Mouse (Mus musculus) midbrain, postnatal 0 days (tissue): ENCODE results near the gene Syt16. TPM values are rescaled to one million over a fixed set of nuclear protein-coding genes. Genes with fewer than 3 reads are reported as not detected.

Source experiments
- ATAC-seq: fragments of 200-750 bp; cut with Nextera tagmentation; 2 replicates; pipeline ENCODE4 v1.8.0; 2017; ENCODE audit warnings: moderate number of reproducible peaks, mild to moderate bottlenecking, moderate TSS enrichment, moderate library complexity; ENCODE audit not compliant: low FRiP score
- DNase-seq: peaks from one replicate; pipeline ENCODE4 v3.0.0-alpha.2; 2015; ENCODE audit warnings: low spot score
- H3K27ac ChIP-seq: fragments of 300-500 bp; sonication (generic); 2 replicates; pipeline ENCODE4 v1.5.1; 2014; ENCODE audit warnings: low read depth, mild to moderate bottlenecking, low read length, mixed read lengths
- H3K27me3 ChIP-seq: fragments of 300-500 bp; sonication (generic); 2 replicates; pipeline ENCODE4 v1.6.1; 2014; ENCODE audit warnings: low read length, control low read depth, mixed read lengths; ENCODE audit not compliant: insufficient read depth
- H3K36me3 ChIP-seq: fragments of 300-500 bp; sonication (generic); 2 replicates; pipeline ENCODE4 v1.6.1; 2014; ENCODE audit warnings: low read length, control low read depth, mixed read lengths; ENCODE audit not compliant: insufficient read depth
- H3K4me1 ChIP-seq: fragments of 300-500 bp; sonication (generic); 2 replicates; pipeline ENCODE4 v1.6.1; 2014; ENCODE audit warnings: mild to moderate bottlenecking, control low read depth, antibody characterized with exemption, low read length, mixed read lengths; ENCODE audit not compliant: insufficient read depth
- H3K4me2 ChIP-seq: fragments of 300-500 bp; sonication (generic); 2 replicates; pipeline ENCODE4 v1.6.1; 2014; ENCODE audit warnings: low read depth, mild to moderate bottlenecking, low read length, mixed read lengths; ENCODE audit not compliant: poor library complexity, severe bottlenecking
- H3K4me3 ChIP-seq: fragments of 300-500 bp; sonication (generic); 2 replicates; pipeline ENCODE4 v1.5.1; 2014; ENCODE audit warnings: low read depth, mild to moderate bottlenecking, low read length, moderate library complexity
- H3K9ac ChIP-seq: fragments of 300-500 bp; sonication (generic); replicated peaks from 2 replicates; pipeline ENCODE4 v1.6.1; 2014; ENCODE audit warnings: mild to moderate bottlenecking, low read length, moderate library complexity, mixed read lengths; ENCODE audit not compliant: poor library complexity, severe bottlenecking
- H3K9me3 ChIP-seq: fragments of 300-500 bp; sonication (generic); 2 replicates; pipeline ENCODE4 v1.6.1; 2016; ENCODE audit warnings: low read length, control low read depth
- CTCF ChIP-seq: IDR thresholded peaks from 2 replicates; pipeline ENCODE4 v1.5.1; 2016; ENCODE audit warnings: antibody characterized with exemption, mild to moderate bottlenecking
- WGBS: fragments of 180-500 bp; shearing (Covaris S2); extraction: QIAGEN DNeasy Blood & Tissue Kit; methylation state at CpG from one replicate; pipeline ENCODE4 v1.1.7; 2014; 5-methylcytosine and 5-hydroxymethylcytosine counted together
- polyA plus RNA-seq: library from polyadenylated mRNA; unstranded; fragments of >200 nt; fragmentation: Nextera tagmentation; extraction: Ambion mirVana; gene quantifications from 2 replicates; pipeline ENCODE4 v1.2.1, GENCODE M21; 2015
- total RNA-seq: library from RNA; depleted of rRNA; stranded (reverse); fragments of >200 nt; gene quantifications from 2 replicates; pipeline ENCODE4 v1.2.3, GENCODE M21; 2014

Gene Syt16
- total and polyA plus RNA-seq, 2 experiments from 2014 or later, result 77.3 to 95.2 TPM

DNA sequence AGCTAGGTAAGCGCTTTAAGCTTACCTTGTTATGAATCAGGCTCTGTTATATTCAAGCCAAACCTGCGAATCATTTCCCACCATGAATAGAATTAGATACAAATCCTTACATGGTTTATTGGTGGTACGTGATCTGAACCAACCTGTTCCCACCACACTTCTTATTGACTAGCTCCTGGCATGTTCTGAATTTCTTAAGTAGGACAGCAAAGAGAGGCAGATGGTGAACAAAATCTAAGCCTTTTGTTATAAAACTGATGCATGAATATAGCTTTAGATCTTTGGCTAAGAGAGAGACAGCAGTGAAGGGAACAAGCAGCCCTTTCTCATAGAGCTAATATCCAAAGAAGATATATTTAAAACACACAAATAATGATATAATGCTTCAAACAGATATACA, 83.7 kb downstream of the Syt16 start:
- Histone ChIP-seq H3K9ac (no peak overlapping the region), H3K27me3 (no peaks in the 10 kb centered on the region), H3K27ac (no peak overlapping the region), H3K4me2 (no peak overlapping the region), H3K36me3 (no peaks in the 10 kb centered on the region), H3K4me1 (peaks cover under 1% of the 10 kb centered on the region; the same call in 1 of the 2 replicates), H3K9me3 (no peaks in the 10 kb centered on the region), H3K4me3 (no peak overlapping the region)
- WGBS, result 79% methylated on average over 3 of the region's 3 CpGs
- DNase-seq (no peak), ATAC-seq (no peak)
- no peak for TF ChIP-seq CTCF

DNA sequence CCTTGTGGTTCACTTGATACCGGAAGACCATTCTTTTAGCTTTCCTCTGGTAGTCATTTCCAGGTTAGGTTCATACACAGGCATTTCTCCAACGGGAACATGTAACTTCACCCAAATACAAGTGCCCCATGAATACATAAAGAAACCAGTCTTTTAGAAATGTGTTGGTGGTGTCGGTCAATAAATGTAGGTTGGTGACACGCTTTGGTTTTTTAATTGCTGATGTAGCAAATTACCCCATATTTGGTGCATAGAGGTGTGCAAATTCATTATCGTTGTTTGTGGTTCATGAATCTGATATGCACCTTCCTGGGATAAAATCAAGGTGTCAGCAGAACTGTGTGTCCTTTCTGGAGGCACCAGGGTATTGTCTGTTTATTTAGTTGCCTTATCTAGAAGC, 86.9 kb downstream of the Syt16 start:
- H3K27me3 ChIP-seq, result no peaks in the 10 kb centered on the region
- no peak overlapping the region for H3K4me2 ChIP-seq
- no peaks in the 10 kb centered on the region for H3K36me3 ChIP-seq
- WGBS, result 95% methylated on average over 5 of the region's 5 CpGs
- no peak overlapping the region for H3K27ac ChIP-seq
- ATAC-seq (no peak), DNase-seq (no peak)
- H3K4me1 ChIP-seq, result no peaks in the 10 kb centered on the region
- H3K9ac ChIP-seq, result no peak overlapping the region
- no peaks in the 10 kb centered on the region for H3K9me3 ChIP-seq
- no peak overlapping the region for H3K4me3 ChIP-seq
- no peak for TF ChIP-seq CTCF

DNA sequence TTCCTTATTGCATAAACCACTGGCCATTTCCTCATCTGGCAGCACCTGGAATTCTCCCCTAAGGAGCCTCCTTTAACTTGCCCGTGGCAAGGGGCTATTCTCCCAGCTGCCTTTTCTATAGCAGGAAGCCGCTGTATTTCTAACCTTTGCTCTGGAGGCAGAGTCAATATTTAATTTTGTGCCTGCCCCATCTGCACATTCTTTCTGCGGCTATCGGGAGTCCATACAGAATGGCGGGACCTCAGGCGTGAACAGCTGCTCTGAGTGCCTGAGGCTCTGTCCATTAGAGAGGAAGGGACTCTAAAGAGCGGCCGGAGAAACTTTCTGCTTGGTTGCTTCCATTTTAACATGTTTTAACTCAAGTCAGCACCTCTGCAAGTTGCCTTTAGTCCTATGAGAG, 89.6 kb downstream of the Syt16 start:
- H3K4me3 ChIP-seq, result no peak overlapping the region
- no peak overlapping the region for H3K27ac ChIP-seq
- H3K36me3 ChIP-seq, result no peaks in the 10 kb centered on the region
- no peak for ATAC-seq
- 69% methylated on average over 8 of the region's 8 CpGs for WGBS
- no peaks in the 10 kb centered on the region for H3K9me3 ChIP-seq
- H3K27me3 ChIP-seq, result no peaks in the 10 kb centered on the region
- 0 out of 2 replicates have a peak, but pooled peaks cover 1% of the 10 kb centered on the region for H3K4me1 ChIP-seq
- H3K9ac ChIP-seq, result no peak overlapping the region
- no peak for DNase-seq
- H3K4me2 ChIP-seq, result no peak overlapping the region
- no peak for TF ChIP-seq CTCF

DNA sequence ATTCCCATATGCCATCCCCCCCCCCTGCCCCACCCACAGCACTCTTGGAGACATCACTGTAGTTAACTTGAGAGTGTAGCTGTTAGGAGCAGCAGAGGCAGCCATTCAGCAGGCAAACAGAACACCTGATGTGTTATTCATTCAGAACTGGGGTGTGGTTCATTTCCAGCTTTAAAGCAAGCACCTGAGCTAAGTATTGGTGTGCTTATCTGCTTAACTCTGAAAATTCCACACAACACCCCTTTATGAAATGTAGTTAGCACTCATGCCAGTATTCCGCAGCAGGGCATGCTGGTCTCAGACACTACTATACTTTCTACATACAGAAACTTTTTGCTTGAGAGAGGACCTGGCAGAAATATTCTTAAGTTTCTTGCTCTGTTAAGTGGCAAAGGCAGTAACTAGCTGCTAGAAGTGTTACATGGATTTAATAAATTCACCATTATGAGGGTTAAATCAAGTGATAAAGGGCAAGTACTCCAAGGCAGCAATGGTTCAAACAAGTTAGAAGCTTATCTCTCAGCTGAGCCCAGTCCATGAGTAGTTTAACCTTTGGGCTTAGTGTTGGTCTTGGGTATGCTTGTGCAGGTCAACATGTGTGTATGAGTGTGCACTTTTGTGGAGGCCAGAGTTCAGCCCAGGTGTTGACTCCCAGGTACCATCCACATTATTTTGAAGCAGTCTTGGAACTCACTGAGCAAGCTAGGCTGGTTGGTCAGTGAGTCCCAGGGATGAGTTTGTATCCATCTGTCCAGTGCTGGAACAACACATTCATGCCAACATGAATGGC, 92.1 kb downstream of the Syt16 start:
- no peak for ATAC-seq
- H3K36me3 ChIP-seq, result no peaks in the 10 kb centered on the region
- H3K27ac ChIP-seq, result no peak overlapping the region
- no peak for TF ChIP-seq CTCF
- 95% methylated on average over 1 of the region's 1 CpGs for WGBS
- H3K9me3 ChIP-seq, result no peaks in the 10 kb centered on the region
- DNase-seq, result no peak
- no peak overlapping the region for H3K4me2 ChIP-seq
- H3K4me1 ChIP-seq, result 0 out of 2 replicates have a peak, but pooled peaks cover 2% of the 10 kb centered on the region
- no peak overlapping the region for H3K4me3 ChIP-seq
- no peaks in the 10 kb centered on the region for H3K27me3 ChIP-seq
- no peak overlapping the region for H3K9ac ChIP-seq

DNA sequence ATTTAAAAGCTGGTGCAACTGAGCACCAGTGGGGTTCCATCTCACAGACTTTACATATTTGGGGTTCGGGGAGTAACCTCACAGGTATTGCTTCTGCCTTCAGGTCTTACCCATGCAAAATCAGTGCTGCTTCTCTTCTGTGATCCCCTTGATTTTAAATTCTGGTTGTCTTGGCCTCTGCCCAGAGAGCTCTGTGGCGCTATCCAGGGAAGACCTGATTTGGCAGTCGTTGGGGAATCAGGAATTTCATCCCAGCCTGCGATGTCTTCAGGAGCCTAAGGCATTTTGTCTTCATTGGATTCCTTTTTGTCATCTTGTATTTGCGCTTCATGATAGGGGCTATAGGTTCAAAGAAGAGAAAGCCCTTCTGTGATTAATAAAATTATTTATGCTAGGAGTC, 95.1 kb downstream of the Syt16 start:
- Histone ChIP-seq H3K4me3 (no peak overlapping the region), H3K4me2 (no peak overlapping the region), H3K9ac (no peak overlapping the region), H3K4me1 (0 out of 2 replicates have a peak, but pooled peaks cover 2% of the 10 kb centered on the region), H3K9me3 (no peaks in the 10 kb centered on the region), H3K36me3 (no peaks in the 10 kb centered on the region), H3K27me3 (no peaks in the 10 kb centered on the region), H3K27ac (no peak overlapping the region)
- no peak for ATAC-seq
- WGBS, result 41% methylated on average over 5 of the region's 5 CpGs
- DNase-seq, result no peak
- no peak for TF ChIP-seq CTCF

DNA sequence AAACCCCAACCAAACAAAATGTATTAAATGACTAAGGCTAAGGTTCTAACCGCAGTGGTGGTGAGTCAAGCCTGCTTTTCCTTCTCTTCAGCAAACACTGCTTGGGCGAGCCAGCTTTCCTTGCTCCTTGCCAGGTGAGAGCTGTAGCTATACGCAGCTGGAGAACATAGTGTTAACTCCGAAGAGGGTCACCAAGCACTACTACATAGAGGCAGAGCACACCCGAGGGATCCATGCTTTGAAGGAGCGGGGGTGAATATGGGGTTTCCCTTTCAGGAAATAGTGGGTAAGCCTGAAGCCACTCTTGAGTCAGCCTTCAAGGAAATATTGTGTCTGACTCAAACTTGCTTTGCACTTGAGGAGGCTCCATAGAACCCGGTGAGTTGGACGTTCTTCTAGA, 95.6 kb downstream of the Syt16 start:
- Histone ChIP-seq H3K9ac (no peak overlapping the region), H3K4me1 (0 out of 2 replicates have a peak, but pooled peaks cover 2% of the 10 kb centered on the region), H3K36me3 (no peaks in the 10 kb centered on the region), H3K9me3 (no peaks in the 10 kb centered on the region), H3K4me2 (no peak overlapping the region), H3K4me3 (no peak overlapping the region), H3K27ac (no peak overlapping the region), H3K27me3 (no peaks in the 10 kb centered on the region)
- no peak for DNase-seq
- TF ChIP-seq CTCF, result no peak
- no peak for ATAC-seq
- 78% methylated on average over 8 of the region's 8 CpGs for WGBS
